Mouse (Mus musculus) embryonic facial prominence, embryonic 12.5 days (tissue): ENCODE results near the gene Fam209. TPM values are rescaled to one million over a fixed set of nuclear protein-coding genes. Genes with fewer than 3 reads are reported as not detected.

Experiments used
- ATAC-seq: fragments of 200-750 bp; cut with Nextera tagmentation; 2 replicates; pipeline ENCODE4 v1.8.0; 2017; ENCODE audit not compliant: insufficient number of reproducible peaks, insufficient read depth, low FRiP score, low TSS enrichment
- H3K27ac ChIP-seq: fragments of 300-500 bp; sonication (generic); 2 replicates; pipeline ENCODE4 v1.5.1; 2016; ENCODE audit warnings: mild to moderate bottlenecking
- H3K27me3 ChIP-seq: fragments of 300-500 bp; sonication (generic); 2 replicates; pipeline ENCODE4 v1.6.1; 2016; ENCODE audit warnings: mild to moderate bottlenecking, moderate library complexity
- H3K36me3 ChIP-seq: fragments of 300-500 bp; sonication (generic); 2 replicates; pipeline ENCODE4 v1.6.1; 2016; ENCODE audit warnings: mild to moderate bottlenecking
- H3K4me1 ChIP-seq: fragments of 300-500 bp; sonication (generic); 2 replicates; pipeline ENCODE4 v1.6.1; 2016
- H3K4me2 ChIP-seq: fragments of 300-500 bp; sonication (generic); replicated peaks from 2 replicates; pipeline ENCODE4 v1.6.1; 2016; ENCODE audit warnings: mild to moderate bottlenecking, moderate library complexity
- H3K4me3 ChIP-seq: fragments of 300-500 bp; sonication (generic); 2 replicates; pipeline ENCODE4 v1.5.1; 2016; ENCODE audit warnings: mild to moderate bottlenecking
- H3K9ac ChIP-seq: fragments of 300-500 bp; sonication (generic); 2 replicates; pipeline ENCODE4 v1.6.1; 2016; ENCODE audit warnings: mild to moderate bottlenecking, moderate library complexity
- H3K9me3 ChIP-seq: fragments of 300-500 bp; sonication (generic); 2 replicates; pipeline ENCODE4 v1.6.1; 2016; ENCODE audit warnings: mild to moderate bottlenecking, moderate library complexity
- whole genome bisulfite sequencing: fragments of 180-500 bp; shearing (Covaris S2); methylation state at CpG from one replicate; pipeline ENCODE4 v1.1.7; 2016; 5-methylcytosine and 5-hydroxymethylcytosine counted together
- polyA plus RNA-seq: library from polyadenylated mRNA; unstranded; fragments of >200 nt; fragmentation: Nextera tagmentation; extraction: Ambion mirVana; gene quantifications from 2 replicates; pipeline ENCODE4 v1.2.1, GENCODE M21; 2016

Fam209 gene
- polyA plus RNA-seq, 1 experiment from 2014 or later, result 0.41 TPM

DNA sequence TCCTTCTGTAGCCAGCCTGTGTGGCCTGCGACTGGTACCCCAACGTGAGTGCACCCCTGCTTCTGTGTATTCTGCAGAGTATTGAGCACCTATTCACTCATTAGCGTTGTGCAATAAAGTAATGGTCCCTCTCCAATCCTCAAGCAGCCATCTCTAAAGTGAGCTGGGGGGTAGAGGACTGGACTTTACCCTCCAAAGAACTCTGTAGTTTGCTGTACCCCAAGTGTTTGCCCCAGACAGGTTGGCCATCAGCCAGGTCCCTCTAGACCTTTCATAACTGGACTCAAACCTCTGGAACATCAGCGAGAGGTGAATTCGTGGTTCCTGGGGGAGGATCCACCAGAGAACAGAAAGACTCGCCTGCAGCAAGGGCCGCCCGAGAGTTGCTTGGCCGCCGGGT is 19.9 kb upstream of the Fam209 start:
- Histone ChIP-seq H3K9me3 (no peaks in the 10 kb centered on the region), H3K36me3 (peaks cover 62% of the 10 kb centered on the region), H3K27ac (no peak overlapping the region), H3K4me2 (no peak overlapping the region), H3K27me3 (no peaks in the 10 kb centered on the region), H3K4me3 (no peak overlapping the region), H3K4me1 (no peaks in the 10 kb centered on the region), H3K9ac (no peak overlapping the region)
- no peak for ATAC-seq
- 93% methylated on average over 10 of the region's 10 CpGs for WGBS

DNA sequence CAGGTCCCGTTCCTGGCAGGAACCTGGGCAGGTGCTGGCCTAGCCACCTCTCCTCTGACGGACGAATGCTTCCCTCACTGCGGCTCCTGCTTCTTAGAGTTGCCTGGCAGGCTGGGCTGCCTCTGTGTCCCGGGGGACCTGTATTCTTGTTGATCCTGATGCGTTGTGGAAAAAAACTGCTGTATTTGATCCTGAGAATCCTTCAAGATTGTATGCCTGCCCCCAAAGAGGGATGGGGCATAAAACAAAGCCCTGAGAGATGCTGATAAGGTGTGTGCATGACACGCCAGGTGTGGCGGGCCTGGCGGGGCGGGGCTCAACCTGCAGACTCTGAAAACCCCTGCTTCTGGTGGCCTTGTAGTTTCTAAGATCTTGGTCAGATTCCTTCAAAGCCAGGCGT is 13.8 kb upstream of the Fam209 start, which contains the start of gene Gcnt7:
Gene Gcnt7, minus strand, starts transcription at position 101 of the 400 bp plus-strand sequence.
- no peak for ATAC-seq
- no peak within 1 kb of the TSS for H3K9ac ChIP-seq
- WGBS, result 85% methylated on average over 11 of the region's 11 CpGs
- no peaks in the 10 kb centered on the region for H3K9me3 ChIP-seq
- no peak within 1 kb of the TSS for H3K4me3 ChIP-seq
- H3K27ac ChIP-seq, result no peak within 1 kb of the TSS
- H3K4me1 ChIP-seq, result no peaks in the 10 kb centered on the region
- no peaks in the 10 kb centered on the region for H3K27me3 ChIP-seq
- H3K4me2 ChIP-seq, result no peak within 1 kb of the TSS
- H3K36me3 ChIP-seq, result peaks cover 33% of the 10 kb centered on the region

DNA sequence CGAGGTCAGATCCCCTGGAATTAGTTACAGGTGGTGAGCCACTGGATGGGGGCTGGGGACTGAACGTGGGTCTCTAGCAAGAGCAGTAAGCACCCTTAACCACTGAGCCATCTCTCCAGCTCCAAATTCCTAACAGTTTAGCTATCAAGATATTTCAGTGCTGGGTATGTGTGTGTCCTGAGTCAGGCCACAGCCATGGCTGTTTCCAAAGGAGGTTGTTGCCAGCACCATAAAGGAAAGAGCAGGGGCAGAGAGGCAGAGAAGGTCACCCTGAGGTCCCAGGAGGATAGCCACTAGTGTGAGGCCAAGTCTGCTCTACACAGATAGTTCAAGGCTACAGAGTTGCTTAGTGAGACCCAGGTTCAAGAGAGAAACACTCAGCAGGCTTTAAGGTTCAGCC is 11.7 kb upstream of the Fam209 start:
- no peaks in the 10 kb centered on the region for H3K27me3 ChIP-seq
- ATAC-seq, result no peak
- H3K27ac ChIP-seq, result no peak overlapping the region
- H3K36me3 ChIP-seq, result peaks cover 42% of the 10 kb centered on the region
- no peaks in the 10 kb centered on the region for H3K4me1 ChIP-seq
- WGBS, result 53% methylated on average over 2 of the region's 2 CpGs
- H3K4me3 ChIP-seq, result no peak overlapping the region
- no peak overlapping the region for H3K9ac ChIP-seq
- no peaks in the 10 kb centered on the region for H3K9me3 ChIP-seq
- H3K4me2 ChIP-seq, result no peak overlapping the region

DNA sequence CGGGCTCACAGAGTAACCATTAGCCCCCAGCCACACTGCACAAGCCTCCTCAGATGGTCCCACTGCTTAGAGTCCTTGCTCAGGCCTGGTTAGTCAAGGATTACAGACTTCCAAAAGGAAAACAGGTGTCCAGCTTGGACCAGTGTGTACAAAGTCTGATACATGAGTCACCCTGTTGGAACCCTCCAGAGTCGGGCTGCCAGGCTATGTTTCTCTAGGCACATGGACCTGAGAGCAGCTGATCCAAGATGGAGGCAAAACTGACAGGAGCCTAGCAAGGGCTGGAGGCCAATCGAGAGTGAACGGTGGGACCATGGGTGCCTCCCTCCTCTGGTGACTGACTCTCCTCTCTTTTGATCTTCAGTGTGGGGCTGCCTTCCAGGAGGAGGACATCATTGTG is 9.5 kb upstream of the Fam209 start:
- Histone ChIP-seq H3K36me3 (peaks cover 55% of the 10 kb centered on the region), H3K9me3 (no peaks in the 10 kb centered on the region), H3K4me2 (no peak overlapping the region), H3K27ac (no peak overlapping the region), H3K4me3 (no peak overlapping the region), H3K27me3 (no peaks in the 10 kb centered on the region), H3K4me1 (no peaks in the 10 kb centered on the region), H3K9ac (no peak overlapping the region)
- peak; percentile 16; the same call in 1 of the 2 replicates for ATAC-seq
- 89% methylated on average over 4 of the region's 4 CpGs for WGBS

DNA sequence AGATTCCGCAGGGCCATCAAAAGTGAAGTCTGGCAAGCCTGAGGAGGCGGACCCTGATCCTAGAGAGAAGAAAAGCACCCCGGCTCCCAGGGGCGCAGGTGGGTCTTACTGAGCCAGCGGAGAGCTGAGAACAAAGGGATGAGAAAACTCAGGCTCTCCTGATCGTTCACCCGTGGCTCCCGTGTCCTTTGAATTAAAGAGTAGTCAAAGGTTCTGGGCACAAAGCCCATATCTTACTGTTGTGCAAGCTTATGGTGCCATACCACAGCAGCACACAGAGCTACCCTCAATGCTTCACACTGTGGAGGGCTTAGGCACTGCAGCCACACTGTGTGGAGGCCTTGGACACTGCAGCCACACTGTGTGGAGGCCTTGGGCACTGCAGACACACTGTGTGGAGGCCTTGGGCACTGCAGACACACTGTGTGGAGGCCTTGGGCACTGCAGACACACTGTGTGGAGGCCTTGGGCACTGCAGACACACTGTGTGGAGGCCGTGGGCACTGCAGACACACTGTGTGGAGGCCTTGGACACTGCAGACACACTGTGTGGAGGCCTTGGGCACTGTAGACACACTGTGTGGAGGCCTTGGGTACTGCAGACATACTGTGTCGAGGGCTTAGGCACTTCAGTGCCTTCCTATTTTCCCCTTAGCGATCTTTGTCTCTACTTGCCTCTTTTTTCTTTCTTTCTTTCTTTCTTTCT is 5.7 kb upstream of the Fam209 start:
- Histone ChIP-seq H3K27ac (no peak overlapping the region), H3K4me1 (no peaks in the 10 kb centered on the region), H3K9ac (no peak overlapping the region), H3K9me3 (no peaks in the 10 kb centered on the region), H3K27me3 (no peaks in the 10 kb centered on the region), H3K4me2 (no peak overlapping the region), H3K4me3 (no peak overlapping the region), H3K36me3 (peaks cover 75% of the 10 kb centered on the region)
- WGBS, result 92% methylated on average over 11 of the region's 11 CpGs
- no peak for ATAC-seq

DNA sequence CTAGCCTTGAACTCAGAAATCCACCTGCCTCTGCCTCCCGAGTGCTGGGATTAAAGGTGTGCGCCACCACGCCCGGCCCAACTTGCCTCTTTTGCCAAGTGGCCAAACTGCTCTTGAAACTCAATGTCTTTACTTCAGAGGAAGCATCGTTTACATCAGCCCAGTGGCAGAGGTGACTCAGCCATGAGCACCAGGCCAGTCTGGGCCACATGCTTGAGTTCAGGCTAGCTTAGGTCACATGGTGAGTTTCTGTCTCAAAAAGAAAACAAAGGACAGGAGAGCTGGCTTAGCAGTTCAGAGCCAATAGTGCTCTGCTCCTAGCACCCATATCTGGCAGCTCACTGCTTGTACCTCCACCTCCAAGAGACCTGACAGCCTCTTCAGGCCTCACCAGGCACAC is 5.1 kb upstream of the Fam209 start:
- no peak overlapping the region for H3K4me3 ChIP-seq
- no peak overlapping the region for H3K4me2 ChIP-seq
- H3K4me1 ChIP-seq, result no peaks in the 10 kb centered on the region
- H3K27ac ChIP-seq, result no peak overlapping the region
- peaks cover 70% of the 10 kb centered on the region for H3K36me3 ChIP-seq
- no peak for ATAC-seq
- no peak overlapping the region for H3K9ac ChIP-seq
- 90% methylated on average over 5 of the region's 5 CpGs for WGBS
- no peaks in the 10 kb centered on the region for H3K27me3 ChIP-seq
- no peaks in the 10 kb centered on the region for H3K9me3 ChIP-seq

DNA sequence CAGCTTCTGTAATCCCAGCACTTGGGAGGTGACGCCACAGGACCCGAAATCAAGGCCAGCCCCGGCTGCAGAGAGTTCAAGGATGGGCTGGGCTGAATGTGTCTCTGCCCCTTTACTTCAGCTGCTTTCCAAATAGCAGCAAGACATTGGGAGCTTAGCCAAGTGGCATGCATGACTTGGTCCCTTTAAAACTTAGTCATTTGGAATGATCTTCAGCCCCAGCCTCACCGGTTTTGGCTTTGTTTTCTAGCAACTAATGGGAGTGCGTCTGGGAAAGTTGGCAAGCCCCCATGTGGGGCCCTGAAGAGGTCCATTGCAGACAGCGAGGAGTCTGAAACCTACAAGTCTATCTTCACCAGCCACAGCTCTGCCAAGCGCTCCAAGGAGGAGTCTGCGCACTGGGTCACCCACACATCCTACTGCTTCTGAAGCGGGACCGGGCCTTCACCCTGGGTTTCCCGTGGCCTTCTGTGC is 3.9 kb upstream of the Fam209 start:
- H3K9me3 ChIP-seq, result no peaks in the 10 kb centered on the region
- 91% methylated on average over 11 of the region's 11 CpGs for WGBS
- H3K4me3 ChIP-seq, result no peak overlapping the region
- peaks cover 4% of the 10 kb centered on the region; the same call in 1 of the 2 replicates for H3K4me1 ChIP-seq
- H3K36me3 ChIP-seq, result peaks cover 58% of the 10 kb centered on the region
- no peak overlapping the region for H3K27ac ChIP-seq
- no peak for ATAC-seq
- H3K27me3 ChIP-seq, result no peaks in the 10 kb centered on the region
- no peak overlapping the region for H3K4me2 ChIP-seq
- no peak overlapping the region for H3K9ac ChIP-seq

DNA sequence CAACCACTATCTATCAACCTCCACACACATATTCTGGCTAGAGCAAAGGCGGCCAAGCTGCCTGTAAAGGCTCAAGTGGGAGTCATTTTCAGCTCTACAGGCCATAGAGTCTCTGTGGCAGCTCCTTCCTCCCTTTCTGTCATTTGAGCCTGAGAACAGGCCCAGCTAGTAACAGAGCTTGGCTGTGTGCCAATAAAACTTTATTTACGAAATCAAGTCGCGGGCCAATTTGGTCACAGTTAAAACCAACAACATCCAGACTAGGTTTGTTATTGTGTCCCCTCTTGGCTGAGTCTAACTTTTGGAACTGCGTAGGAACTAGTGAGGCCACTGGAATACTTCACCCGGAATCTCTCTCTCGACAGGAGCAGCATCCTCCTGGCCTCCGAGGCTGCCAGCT is 1.3 kb downstream of the Fam209 start:
- H3K9me3 ChIP-seq, result no peaks in the 10 kb centered on the region
- WGBS, result 68% methylated on average over 8 of the region's 8 CpGs
- H3K4me1 ChIP-seq, result peaks cover 6% of the 10 kb centered on the region; the same call in 1 of the 2 replicates
- no peak overlapping the region for H3K4me2 ChIP-seq
- no peak for ATAC-seq
- no peak overlapping the region for H3K4me3 ChIP-seq
- no peaks in the 10 kb centered on the region for H3K27me3 ChIP-seq
- no peak overlapping the region for H3K27ac ChIP-seq
- H3K36me3 ChIP-seq, result peaks cover 15% of the 10 kb centered on the region
- H3K9ac ChIP-seq, result no peak overlapping the region

DNA sequence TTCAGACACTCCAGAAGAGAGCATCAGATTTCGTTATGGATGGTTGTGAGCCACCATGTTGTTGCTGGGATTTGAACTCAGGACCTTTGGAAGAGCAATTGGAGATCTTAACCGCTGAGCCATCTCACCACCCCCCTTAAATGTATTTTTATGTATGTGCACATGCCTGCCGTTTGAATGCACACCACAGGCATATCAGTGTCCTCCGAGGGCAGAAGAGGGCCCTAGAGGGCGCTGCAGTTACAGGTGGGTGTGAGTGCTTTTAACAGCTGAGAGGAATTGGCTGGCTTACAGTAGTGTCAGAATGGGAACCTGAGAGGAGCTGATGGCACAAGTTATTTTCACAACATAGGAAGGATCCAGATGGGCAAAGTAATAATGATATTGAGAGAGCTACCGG is 2.6 kb downstream of the Fam209 start:
- H3K4me1 ChIP-seq, result peaks cover 6% of the 10 kb centered on the region; the same call in 1 of the 2 replicates
- no peak for ATAC-seq
- H3K9me3 ChIP-seq, result no peaks in the 10 kb centered on the region
- H3K27ac ChIP-seq, result no peak overlapping the region
- no peaks in the 10 kb centered on the region for H3K27me3 ChIP-seq
- WGBS, result 29% methylated on average over 6 of the region's 6 CpGs
- H3K4me2 ChIP-seq, result no peak overlapping the region
- peaks cover 1% of the 10 kb centered on the region; the same call in 1 of the 2 replicates for H3K36me3 ChIP-seq
- no peak overlapping the region for H3K4me3 ChIP-seq
- no peak overlapping the region for H3K9ac ChIP-seq

DNA sequence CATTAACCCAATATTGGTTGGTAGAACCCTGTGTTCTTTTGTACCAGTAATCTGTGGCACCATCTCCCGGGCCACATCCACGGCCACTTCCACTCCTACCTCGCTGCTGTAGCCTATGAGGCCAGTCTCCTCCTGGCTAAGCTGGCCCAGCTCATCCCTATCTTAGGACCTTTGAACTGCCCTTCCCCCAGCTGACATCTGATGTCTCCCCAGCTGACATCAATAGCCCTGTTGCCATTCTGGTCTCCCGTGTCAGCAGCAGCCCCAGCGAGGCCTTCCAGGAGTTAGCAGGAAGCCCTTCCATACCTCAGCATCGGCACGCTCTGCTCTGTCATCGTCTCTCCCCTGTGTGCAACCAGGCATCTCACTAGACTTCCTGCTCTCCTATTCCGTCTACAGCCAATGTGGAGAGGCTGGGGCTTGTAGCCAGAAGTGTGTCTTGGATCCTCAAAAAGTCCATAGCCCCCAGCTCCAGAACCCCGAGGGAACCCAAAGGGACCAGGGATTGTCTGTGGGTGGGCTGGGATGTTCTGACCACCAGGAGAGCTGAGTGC is 4.5 kb downstream of the Fam209 start:
- Histone ChIP-seq H3K9ac (no peak overlapping the region), H3K4me1 (peaks cover 6% of the 10 kb centered on the region; the same call in 1 of the 2 replicates), H3K27ac (no peak overlapping the region), H3K9me3 (no peaks in the 10 kb centered on the region), H3K36me3 (no peaks in the 10 kb centered on the region), H3K27me3 (no peaks in the 10 kb centered on the region), H3K4me2 (no peak overlapping the region), H3K4me3 (no peak overlapping the region)
- ATAC-seq, result no peak
- WGBS, result 23% methylated on average over 10 of the region's 10 CpGs

DNA sequence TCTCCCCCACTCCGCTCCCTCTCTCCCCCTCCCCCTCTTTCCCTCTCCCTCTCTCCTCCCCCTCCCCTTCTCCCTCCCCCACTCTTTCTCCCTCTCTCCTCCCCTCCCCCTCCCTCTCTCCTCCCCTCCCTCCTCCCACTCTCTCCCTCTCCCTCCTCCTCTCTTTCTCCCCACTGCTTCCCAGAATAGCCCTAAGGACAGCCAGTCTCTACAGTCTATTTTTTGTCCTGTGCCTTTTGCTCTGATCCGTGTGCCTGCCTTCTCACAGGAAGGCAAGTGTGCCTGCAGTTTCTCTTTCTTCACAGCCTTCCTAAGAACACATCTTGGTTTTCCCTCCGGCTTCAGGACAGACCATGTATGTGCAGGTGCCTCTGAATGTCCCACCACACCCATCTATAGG is 5.0 kb downstream of the Fam209 start:
- Histone ChIP-seq H3K27ac (no peak overlapping the region), H3K4me1 (peaks cover 6% of the 10 kb centered on the region; the same call in 1 of the 2 replicates), H3K9me3 (no peaks in the 10 kb centered on the region), H3K4me2 (no peak overlapping the region), H3K27me3 (no peaks in the 10 kb centered on the region), H3K4me3 (no peak overlapping the region), H3K9ac (no peak overlapping the region), H3K36me3 (no peaks in the 10 kb centered on the region)
- no peak for ATAC-seq
- WGBS, result 43% methylated on average over 3 of the region's 3 CpGs

DNA sequence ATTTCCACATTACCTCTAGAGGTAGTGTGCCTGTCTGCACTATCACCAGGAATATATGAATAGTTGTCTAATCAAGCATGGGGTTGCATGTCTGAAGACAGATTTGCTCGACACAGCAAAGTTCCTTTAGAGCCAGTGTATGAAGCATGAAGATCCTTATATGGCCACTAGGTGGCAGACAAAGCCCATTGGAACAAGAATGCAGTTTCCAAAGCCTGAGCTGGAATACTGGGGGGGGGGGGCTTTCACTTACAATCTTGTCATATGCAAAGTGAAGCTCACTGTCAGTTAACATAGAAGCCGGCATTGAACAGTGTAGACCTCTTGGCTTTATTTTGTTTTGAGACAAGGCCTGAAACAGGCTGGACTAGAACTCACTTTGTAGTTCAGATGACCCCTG is 5.5 kb downstream of the Fam209 start:
- Histone ChIP-seq H3K27me3 (no peaks in the 10 kb centered on the region), H3K27ac (no peak overlapping the region), H3K4me1 (peaks cover 6% of the 10 kb centered on the region; the same call in 1 of the 2 replicates), H3K4me2 (no peak overlapping the region), H3K36me3 (no peaks in the 10 kb centered on the region), H3K9me3 (no peaks in the 10 kb centered on the region), H3K9ac (no peak overlapping the region), H3K4me3 (no peak overlapping the region)
- WGBS, result 2% methylated on average over 2 of the region's 2 CpGs
- no peak for ATAC-seq
